Mouse (Mus musculus) left cerebral cortex, adult 8-10 months (tissue): ENCODE data around the gene Gm45753. TPM values are rescaled to one million over a fixed set of nuclear protein-coding genes. Genes with fewer than 3 reads are reported as not detected.
"Not testable (repeated sequence)": the region's sequence is repeated elsewhere in the genome, so short reads cannot be mapped to it uniquely, and the experiment has no call there.

ENCODE experiments used
- DNase-seq, 2 experiments: peaks; one replicate each; pipeline ENCODE4 v3.0.0; 2022; ENCODE audit warnings: low spot score in 2 of 2
- total RNA-seq, 4 experiments: library from RNA; stranded (reverse); gene quantifications; 2 replicates each; pipeline ENCODE4 v1.2.4; 2022

The Gm45753 gene
- total RNA-seq: under 1 TPM in 1 of 4 experiments, not detected in 3; 0.13 TPM

DNA sequence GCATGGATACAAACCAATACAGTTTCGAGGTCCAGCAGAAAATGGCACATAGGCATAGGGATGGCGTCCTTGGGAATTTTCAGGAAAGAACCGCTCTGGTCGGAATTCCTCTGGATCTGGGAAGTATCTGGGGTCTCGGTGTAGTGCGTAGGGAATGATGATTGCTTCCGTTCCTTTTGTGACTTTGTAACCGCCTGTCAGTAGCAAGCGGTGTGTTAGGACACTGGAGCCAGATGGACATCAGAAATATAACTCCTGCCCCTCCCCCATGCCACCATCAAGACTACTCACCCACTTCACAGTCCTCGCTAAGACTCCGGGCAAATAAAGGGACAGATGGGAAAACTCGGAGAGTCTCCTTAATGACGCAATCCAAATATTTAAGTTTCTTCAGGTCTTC lies at the start of gene Gm45753:
TSS of gene Gm45753 (minus strand) at position 101 of the 400 bp plus-strand sequence.
- DNase-seq: no peak

- DNase-seq: no peak
Measured at GRCm38 (mm10) chr8:45355809-45356208, 47.5 kb upstream of the Gm45753 start.

GRCm38 (mm10) chr8:45345031-45345430 lies 36.8 kb upstream of the Gm45753 start:
- peak; percentile 26 to 53 for DNase-seq

DNA sequence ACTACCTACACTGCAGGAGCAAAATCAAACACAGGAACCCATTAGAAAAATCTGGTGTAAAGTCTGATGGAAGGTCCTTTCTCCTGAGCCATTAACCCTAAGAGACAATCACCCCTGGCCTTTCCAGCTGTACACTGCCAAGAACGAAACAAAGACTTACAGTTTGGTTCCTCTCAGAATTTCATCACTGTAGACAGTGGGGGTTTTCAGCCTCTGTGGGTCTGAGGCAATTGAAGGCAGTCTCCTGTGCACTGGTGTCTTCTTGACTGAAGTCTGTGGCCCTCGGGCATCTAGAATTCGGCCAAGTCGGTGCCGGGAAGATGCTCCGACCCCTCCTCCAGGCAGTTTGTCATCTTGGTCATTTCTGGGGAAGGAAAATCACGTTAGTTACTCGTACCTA lies 36.0 kb upstream of the Gm45753 start:
- no peak for DNase-seq

DNA sequence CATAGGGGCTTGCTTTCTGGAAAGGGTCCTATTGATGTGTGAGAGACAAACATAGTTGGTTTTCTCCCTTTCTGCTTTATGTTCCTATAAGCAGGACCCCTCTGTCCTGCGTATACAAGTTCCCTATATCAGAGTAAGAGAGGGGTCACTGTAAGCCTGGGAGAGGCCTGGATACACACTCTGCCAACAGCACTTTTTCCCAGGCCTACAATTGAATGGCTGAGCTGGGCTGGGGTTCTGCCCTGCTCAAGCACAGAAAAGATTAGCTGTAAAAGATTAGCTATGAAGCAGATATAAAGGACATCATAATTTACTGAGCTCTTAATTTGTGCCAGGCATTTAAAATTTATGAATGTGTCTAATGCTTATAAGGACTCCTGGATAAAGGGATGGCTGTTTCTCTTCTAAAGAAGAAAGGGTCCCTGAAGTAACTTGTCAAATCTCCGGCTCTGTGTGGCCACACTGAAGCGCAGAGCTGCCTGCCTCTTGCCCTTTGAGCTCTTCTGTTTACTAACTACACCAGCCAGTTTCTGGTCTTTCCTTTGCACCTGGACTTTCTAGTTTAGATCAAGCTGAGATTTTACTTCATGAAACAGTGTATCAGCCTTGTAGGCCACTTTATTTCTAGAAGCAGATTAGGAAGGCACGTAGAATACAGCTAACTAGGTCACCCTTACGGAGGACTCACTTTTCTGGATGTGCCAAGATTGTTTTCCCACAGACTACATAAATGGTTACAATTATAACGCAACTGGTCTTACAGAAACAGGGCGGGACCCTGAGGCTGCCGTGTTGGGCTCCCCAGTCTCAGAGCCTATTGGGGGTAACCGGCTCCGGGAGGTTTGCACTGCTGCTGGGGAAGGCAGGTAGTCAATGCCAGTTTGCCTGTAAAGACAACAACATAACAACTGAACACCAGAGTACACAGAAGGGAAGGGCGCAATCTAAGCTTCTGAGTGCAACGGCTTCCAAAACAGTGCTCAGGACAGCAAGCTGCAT lies 33.7 kb upstream of the Gm45753 start:
- DNase-seq: no peak

DNA sequence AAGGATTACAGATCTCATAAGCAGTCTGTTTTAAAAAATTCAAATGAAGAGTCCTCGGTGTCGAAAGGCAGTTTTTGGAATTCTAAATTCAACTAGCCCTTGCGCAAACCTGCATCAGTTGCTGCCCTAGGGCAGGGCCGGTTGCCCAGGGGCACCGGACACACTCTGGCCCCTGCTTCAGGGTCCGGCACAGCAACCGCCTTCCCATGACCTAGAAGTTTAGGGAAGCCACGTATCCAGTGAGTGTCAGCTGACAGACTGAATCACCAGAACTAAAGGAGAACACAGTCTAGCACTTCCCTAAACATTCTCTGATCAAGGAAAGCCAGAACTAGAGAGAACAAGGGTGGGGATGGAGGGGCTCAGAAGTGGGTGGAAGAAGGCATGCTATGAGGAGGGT lies 25.2 kb upstream of the Gm45753 start:
- peak in 1 of 2 experiments; percentile 5 for DNase-seq

DNA sequence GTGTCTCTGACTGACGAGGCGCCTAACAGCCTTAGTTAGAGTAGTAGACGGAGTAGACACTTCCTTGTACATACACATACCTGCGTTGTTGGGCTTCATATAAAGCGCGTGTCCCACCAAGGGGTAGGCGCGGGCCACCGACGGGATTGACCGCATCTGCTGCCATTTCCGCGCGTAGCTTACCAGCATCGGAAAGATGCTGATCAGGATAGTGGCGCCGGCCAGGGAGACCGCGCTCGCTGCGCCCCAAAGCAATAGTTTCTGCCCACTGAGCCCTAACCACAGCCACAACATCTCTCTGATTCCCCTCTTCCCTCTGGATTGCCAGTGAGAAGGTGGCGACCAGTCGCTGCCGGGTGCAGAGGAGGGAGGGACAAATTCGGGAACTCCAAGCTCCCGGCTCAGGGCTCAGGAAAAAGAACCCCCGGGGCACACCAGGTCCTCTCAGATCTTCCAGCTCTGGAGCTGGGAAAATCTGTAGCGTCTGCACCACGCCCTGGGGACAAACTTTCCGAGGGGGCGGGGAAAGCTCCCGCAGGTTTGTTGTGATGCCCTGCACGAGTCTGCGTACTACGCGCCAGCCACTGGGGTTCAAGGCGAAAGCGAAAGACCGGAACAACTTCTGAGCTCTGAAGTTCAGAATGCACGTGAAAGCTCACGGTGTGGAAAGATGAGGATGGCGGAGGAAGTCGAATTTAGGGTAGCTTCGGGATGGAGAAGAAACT lies 24.6 kb upstream of the Gm45753 start, which contains the start of gene Cyp4v3:
TSS of gene Cyp4v3 (minus strand) at position 532 of the 725 bp plus-strand sequence.
- peak; percentile 21 to 33 for DNase-seq

DNA sequence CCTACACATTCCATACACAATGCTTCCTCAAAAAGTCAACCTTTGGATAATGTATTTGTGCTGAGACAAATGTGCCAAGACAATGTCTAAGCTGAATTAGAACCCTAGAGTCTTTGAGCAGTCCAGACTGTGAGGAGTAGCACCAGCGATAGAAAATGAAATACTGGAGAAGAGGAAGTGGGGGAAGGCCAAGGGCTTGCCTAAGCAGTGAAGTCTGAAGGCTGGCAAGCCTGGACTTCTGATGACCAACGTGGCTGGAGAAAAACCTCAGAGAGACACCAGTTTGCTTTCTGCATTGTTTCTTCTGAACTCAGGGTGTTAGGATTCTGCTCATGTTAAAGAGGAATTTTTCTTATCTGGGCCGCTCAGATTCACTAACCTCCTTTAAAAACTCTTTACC lies 22.6 kb upstream of the Gm45753 start:
- no peak for DNase-seq

GRCm38 (mm10) chr8:45329206-45329980 lies 21.1 kb upstream of the Gm45753 start:
- DNase-seq: no peak

DNA sequence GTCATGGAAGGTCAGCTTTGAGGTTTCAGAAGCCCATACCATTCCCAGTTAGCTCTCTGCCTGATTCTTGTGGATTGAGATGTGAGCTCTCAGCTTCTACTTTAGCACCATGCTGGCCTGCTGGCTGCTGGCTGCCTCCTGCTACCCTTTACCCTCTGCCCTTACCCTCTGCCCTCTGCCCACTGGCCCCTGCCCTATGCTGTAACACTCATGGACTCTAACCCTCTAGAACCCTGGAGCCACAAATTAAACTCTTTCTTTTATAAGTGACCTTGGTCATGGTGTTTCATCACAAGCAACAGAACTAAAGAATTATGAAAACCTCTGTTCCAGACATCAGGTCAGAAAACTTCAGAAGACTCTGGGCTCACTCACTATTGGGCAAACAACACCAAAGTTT lies 18.8 kb upstream of the Gm45753 start:
- DNase-seq: not testable (repeated sequence)

- DNase-seq: no peak
Measured at GRCm38 (mm10) chr8:45324151-45324550, 15.9 kb upstream of the Gm45753 start.

GRCm38 (mm10) chr8:45321365-45321764 lies 13.1 kb upstream of the Gm45753 start:
- no peak for DNase-seq

DNA sequence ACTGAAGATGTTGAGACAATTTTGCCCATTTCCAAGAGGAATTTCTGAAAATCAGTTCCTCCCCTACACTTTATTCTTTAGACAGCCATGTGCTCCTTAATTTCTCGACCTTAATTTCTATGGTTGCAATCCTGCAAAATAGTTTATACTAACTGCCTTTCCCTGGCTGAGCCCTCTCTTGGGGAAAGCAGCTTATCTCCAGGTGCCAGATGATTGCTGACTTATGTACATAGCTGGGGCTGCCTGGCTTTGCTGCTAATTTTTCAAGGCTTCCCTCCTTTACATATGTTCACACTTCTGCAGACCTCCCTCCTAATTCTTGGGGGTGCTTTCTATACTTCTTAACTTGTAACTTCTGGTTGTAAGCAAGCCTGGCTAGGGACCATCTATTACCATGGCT lies 12.7 kb upstream of the Gm45753 start:
- no peak for DNase-seq

DNA sequence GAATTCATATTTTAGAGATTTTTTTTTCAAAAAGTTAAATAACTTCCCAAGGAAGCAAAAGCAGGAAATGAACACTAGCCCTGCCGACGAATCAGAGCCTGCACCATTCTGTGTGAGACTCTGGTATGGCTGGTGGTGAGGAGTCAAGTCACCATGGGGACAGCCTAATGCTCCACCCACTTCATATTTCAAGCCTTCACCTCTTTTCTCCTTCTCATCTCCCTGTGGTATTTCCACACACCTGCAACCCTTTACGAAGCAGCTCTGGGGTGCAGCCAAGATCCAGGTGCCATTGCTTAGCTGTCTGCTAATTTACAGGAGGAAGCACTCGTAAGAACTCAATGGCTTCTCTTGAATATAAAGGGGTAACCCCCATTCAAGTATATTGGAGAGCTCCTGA lies 2.7 kb upstream of the Gm45753 start:
- no peak for DNase-seq

GRCm38 (mm10) chr8:45305479-45305878 lies 2.8 kb downstream of the Gm45753 start:
- DNase-seq: no peak

- DNase-seq: no peak
Measured at GRCm38 (mm10) chr8:45304354-45304753, 3.9 kb downstream of the Gm45753 start.

DNA sequence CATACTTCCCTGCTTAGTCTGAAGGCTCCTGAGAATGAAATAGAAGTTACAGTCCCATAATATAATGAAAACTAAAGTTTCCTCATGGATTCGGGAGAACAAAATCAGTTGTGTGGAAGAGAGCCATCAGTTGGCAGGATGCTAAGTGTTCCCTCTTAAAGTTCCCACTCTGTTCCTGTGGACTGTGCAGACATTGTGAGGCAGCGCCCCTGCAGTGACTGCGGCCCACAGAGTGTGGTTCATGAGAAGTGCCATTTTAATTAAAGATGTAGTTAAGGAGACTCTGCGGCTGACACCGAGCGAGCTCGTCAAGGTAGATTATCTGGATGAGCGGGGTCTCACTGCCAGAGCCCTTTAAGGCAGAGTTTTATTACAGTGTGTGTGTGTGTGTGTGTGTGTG lies 5.9 kb downstream of the Gm45753 start:
- no peak for DNase-seq

- no peak for DNase-seq
Measured at GRCm38 (mm10) chr8:45295276-45295675, 13.0 kb downstream of the Gm45753 start.

- no peak for DNase-seq
Measured at GRCm38 (mm10) chr8:45294687-45295086, 13.6 kb downstream of the Gm45753 start, which contains the start of gene Klkb1. TSS of gene Klkb1 (minus strand) at chr8:45294859.

GRCm38 (mm10) chr8:45291790-45292189 lies 16.5 kb downstream of the Gm45753 start:
- peak in 1 of 2 experiments; percentile 7 for DNase-seq

- no peak for DNase-seq
Measured at GRCm38 (mm10) chr8:45281630-45282029, 26.6 kb downstream of the Gm45753 start.
